Mouse (Mus musculus) testis, adult 2 months (tissue): ENCODE results near the gene Stag1.

Source experiments
- CTCF ChIP-seq: fragments of 200-500 bp; IDR thresholded peaks from 2 replicates; pipeline ENCODE4 v1.5.1; 2012; ENCODE audit warnings: low read depth, mild to moderate bottlenecking, inconsistent platforms, low read length, moderate library complexity; ENCODE audit not compliant: control insufficient read depth, insufficient read depth, insufficient replicate concordance
- POLR2A ChIP-seq: fragments of 200-500 bp; IDR thresholded peaks from 2 replicates; pipeline ENCODE4 v1.6.1; 2012; ENCODE audit warnings: low read depth, mild to moderate bottlenecking, inconsistent platforms, low read length, moderate library complexity; ENCODE audit not compliant: control insufficient read depth

GRCm38 (mm10) chr9:100869635-100870034 lies 272.0 kb downstream of the Stag1 start:
- TF ChIP-seq CTCF (no peak), POLR2A (no peak)
